Mouse (Mus musculus) mouse embryonic stem cell (cell line): ENCODE data around the gene Grip2.

Experiments used
- in situ Hi-C, 2 experiments: fragments of 300-500 bp; cut with MboI; formaldehyde crosslinking; loops; 1 replicate in 1 of 2; 3 replicates in 1 of 2; pipeline ENCODE4 v1.14.3; 2019 to 2020; ENCODE audit warnings: low sequenced_read_pairs in 2 of 2, low pct_unique_long_range_greater_than_20kb in 1 of 2, mixed read lengths in 1 of 2; ENCODE audit not compliant: unreplicated experiment in 1 of 2

Grip2 gene

DNA sequence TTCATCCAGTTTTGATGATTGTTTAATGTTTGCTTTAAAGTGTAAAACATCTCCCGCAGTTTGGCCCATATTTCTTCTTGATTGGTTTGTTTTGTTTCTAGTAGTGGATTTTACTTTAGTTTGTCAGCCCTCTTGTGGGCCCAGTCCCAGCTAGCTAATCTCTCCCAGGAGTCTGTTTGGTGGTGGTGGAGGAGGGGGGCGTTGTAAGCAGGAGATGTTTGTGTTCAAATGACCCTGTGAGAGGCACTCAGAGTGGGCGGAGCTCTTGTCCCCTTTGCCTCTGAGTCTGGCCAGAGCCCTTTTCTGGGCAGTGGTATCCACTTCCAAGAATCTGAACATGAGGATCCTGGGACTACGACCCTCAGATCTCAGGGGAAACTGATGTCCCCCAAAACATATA, 83.2 kb downstream of the Grip2 start:
- in situ Hi-C loops: loop anchor here in 1 of 2 experiments (10.0 kb wide), 1 partner anchor 169 kb away; no protein-coding TSS in a partner anchor

GRCm38 (mm10) chr6:91742995-91743394, 84.1 kb downstream of the Grip2 start:
- in situ Hi-C loops: loop anchor here in 1 of 2 experiments (10.0 kb wide), 1 partner anchor 168 kb away; no protein-coding TSS in a partner anchor

- in situ Hi-C loops: loop anchor here in 1 of 2 experiments (10.0 kb wide), 1 partner anchor 168 kb away; no protein-coding TSS in a partner anchor
Observed at GRCm38 (mm10) chr6:91742466-91742865, 84.6 kb downstream of the Grip2 start.

GRCm38 (mm10) chr6:91741046-91741445, 86.0 kb downstream of the Grip2 start:
- in situ Hi-C loops: loop anchor here in 1 of 2 experiments (10.0 kb wide), 1 partner anchor 166 kb away; no protein-coding TSS in a partner anchor

DNA sequence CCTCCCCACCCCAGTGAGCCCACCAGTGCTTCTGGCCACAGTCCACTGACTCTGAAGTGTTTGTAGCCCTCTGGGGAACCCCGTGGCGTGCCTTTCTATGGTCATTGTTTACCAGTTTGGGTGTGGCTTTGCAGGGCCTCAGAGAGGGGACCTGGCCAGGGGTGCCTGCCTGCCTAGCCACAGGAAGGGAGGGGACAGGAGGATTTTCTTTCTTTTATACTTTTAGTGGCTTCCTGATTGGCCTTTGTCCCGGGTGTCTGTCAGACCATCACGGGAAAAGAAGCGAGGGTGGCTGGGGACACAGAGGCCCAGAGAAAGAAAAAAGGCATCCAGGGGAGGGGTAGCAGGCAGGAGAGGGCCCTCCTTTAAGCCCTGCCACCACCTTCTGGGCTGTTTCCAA, 89.0 kb downstream of the Grip2 start:
- in situ Hi-C loops: no loop called here

- in situ Hi-C loops: no loop called here
Observed at GRCm38 (mm10) chr6:91737451-91737850, 89.6 kb downstream of the Grip2 start.

DNA sequence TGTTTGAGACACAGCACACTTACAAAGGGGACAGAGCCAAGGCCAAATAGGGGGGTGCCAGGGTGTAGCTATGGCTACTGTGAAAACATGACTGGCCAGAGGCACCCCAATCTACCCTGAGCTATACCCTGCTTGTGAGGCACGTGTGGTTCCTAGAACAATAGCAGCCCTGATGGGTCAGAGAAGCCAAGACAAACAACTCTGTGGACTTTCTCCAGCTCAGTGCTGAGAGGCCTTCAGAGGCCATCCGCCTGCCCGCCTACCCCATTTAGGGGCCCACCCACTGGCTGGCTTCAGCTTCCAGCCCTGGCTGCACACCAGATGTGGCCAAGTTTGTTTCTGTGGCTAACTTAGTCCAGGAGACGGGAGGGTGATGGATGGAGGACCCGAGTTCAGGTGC, 90.6 kb downstream of the Grip2 start:
- in situ Hi-C loops: no loop called here

GRCm38 (mm10) chr6:91732138-91732537, 94.9 kb downstream of the Grip2 start:
- in situ Hi-C loops: no loop called here

DNA sequence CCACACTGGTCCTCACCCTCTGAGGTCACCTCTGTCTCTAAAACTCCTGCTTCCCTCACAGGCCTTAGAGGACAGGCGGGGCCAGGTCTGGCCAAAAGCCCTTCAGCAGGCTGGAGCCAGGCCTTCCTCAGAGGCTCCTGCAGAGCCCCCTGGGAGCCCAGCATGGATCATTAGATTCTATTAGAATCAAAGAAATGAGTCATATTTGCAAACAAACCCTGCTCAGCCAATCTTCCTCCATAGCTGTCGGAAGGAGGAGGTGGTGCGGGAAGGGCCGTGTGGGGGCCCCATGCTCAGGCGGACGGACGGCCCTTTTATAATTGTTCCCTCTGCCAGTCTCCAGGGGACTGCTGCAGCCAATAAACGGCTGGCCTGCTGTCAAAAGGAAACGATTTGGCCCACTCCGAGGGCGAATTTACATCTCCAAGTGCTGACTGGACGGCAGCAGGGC, 97.3 kb downstream of the Grip2 start:
- in situ Hi-C loops: no loop called here

- in situ Hi-C loops: no loop called here
Observed at GRCm38 (mm10) chr6:91728939-91729619, 98.0 kb downstream of the Grip2 start.

GRCm38 (mm10) chr6:91727361-91727760, 99.7 kb downstream of the Grip2 start:
- in situ Hi-C loops: no loop called here

DNA sequence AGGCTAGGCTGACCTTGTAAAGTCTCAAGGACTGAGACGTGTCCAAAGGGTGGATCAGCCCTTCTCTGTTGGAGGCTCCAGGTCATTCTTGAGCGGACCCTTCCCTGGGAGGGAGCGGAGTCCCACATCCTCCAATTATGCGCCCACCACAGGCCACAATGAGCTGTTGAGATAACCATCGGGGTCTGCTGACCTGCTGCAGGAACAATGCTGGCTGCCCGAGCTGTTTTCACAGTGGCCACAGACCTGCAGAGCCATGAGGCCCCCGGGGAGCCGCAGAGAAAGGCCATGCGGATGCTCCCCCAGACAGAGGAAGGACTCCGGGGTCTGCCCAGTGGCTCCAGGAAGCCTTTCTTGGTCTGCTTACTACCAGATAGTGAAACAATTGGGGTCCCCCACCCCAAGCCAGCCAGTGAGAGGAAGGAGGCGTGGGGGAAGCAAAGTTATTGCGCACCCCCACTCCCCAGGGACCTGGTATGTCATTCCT, 105.8 kb downstream of the Grip2 start:
- in situ Hi-C loops: no loop called here

DNA sequence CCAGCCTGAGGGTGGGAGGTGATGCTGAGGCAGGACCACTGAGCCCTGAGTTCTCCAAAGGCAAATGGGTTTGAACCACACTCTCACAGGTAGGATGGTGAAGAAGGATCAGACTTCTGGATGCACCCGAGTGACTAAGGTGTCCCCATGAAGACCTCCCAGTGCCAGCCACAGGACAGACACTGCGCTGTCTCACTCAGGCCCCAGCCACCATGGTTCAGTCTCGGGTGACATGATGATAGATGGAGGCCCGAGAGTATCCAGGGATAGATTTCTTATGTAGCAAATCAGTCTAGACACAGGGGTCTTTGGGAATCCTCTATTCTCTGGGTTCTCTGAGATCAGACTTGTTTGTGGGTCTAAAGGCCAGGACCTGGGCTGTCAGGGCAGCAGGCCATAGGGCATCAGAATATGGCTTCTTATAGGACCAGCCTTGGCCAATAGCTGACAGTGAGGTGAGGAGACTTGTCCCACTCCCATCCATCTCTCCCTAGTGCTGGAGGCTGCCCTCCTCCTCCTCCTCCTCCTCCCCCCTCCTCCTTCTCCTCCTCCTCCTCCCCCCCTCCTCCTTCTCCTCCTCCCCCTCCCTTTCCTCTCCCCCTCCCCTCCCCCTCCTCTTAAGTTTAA, 106.3 kb downstream of the Grip2 start:
- in situ Hi-C loops: no loop called here

DNA sequence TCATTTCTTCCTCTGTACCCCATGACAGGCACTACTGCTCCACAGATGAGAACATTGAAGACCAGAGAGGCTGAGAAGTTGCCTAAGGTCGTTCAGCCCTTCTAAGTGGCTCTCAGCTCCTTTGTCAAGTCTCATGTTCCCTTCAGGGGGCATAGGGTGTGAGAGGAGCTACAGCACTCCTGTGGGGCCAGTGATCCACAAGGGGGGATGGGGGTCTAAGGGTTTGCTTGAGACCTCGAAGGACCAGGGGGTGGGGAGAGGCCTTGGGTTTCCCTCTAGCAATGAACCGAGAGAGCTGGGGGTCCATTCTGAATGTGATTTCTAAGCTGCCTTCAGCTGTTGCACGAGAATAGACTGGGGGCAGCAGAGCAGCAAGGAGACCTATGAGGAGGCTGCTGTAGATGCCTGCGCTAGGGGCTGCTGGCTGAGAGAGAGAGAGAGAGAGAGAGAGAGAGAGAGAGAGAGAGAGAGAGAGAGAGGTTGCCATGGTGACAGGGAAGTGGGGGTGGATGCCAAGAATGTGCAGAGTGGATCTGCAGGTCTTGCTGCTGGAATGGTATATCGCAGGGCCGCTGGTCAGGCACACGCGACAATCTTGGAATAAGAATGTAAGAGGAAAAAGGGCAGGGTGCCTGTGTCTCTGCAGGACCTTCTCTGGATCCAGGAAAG, 107.1 kb downstream of the Grip2 start:
- in situ Hi-C loops: no loop called here

- in situ Hi-C loops: no loop called here
Observed at GRCm38 (mm10) chr6:91719042-91719747, 107.9 kb downstream of the Grip2 start.

DNA sequence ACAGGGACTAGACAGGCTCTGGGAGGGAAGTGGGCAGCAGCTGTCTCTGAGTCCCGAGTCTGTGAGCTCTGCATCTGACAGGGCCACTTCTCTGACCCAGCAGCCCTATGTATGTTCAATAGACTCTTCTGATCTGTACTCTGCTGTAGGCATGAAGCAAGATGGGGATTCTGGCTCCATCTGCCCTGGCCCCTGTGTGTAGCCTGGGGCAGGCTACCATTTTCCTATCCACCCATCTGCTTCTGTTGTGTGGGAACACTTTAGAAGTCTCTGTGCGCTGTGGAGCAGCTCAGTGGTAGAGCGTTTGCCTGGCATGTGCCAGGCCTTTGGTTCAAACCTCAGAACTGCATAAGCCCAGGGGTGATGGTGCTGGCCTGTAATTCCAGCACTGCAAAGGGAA, 108.4 kb downstream of the Grip2 start:
- in situ Hi-C loops: no loop called here

DNA sequence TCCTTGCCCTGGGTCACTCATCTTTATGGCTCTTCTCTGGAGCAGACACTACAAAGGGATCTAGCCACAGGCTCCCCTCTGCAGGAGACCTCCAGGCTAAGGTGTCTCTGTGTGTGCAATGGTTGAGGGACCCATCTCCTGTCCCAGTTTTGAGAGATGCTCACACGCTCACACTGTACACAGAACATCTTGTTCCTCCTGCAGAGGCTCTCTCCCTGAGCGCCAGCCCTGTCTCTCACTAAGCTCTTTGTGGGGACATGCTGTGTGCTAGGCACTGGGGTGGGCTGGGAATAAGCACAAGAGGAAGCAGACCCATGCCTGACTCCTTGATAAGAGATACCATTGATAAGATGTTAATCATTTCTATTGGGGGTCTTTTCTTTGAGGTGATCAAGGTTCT, 109.0 kb downstream of the Grip2 start:
- in situ Hi-C loops: no loop called here

- in situ Hi-C loops: no loop called here
Observed at GRCm38 (mm10) chr6:91715988-91716810, 110.9 kb downstream of the Grip2 start.
